Mouse (Mus musculus) cerebellum, postnatal 10 days (tissue): ENCODE results near the gene Aqp8.
A peak's percentile ranks its signal among the peaks of the same experiment; 100 is the strongest.

Experiments
- DNase-seq, 2 experiments: peaks; one replicate each; pipeline ENCODE4 v3.0.0; 2021; ENCODE audit warnings: mixed read lengths in 2 of 2

The Aqp8 gene

GRCm38 (mm10) chr7:123499481-123500238 lies 37.6 kb downstream of the Aqp8 start:
- DNase-seq: peak; percentile 68 to 70

- DNase-seq: peak; percentile 97
These were observed 38.4 kb downstream of the Aqp8 start, which contains the start of gene Zkscan2 for GRCm38 (mm10) chr7:123500239-123501219. TSS of gene Zkscan2 (minus strand) at chr7:123500449.

- no peak for DNase-seq
These were observed 41.3 kb downstream of the Aqp8 start for GRCm38 (mm10) chr7:123503358-123503757.

- DNase-seq: peak in 1 of 2 experiments; percentile 16
These were observed 45.9 kb downstream of the Aqp8 start for GRCm38 (mm10) chr7:123507946-123508345.
